Mouse (Mus musculus): ENCODE measurements around the gene Gsta4.
"Not testable (repeated sequence)": the region's sequence is repeated elsewhere in the genome, so short reads cannot be mapped to it uniquely, and the experiment has no call there.

Gsta4 gene

GRCm38 (mm10) chr9:78182474-78182873 lies at the start of gene Gsta4:
TSS of gene Gsta4 (plus strand) at chr9:78182774.
- DNase-seq (ENCODE audit: low spot score in 2 of 2): not testable (repeated sequence)

DNA sequence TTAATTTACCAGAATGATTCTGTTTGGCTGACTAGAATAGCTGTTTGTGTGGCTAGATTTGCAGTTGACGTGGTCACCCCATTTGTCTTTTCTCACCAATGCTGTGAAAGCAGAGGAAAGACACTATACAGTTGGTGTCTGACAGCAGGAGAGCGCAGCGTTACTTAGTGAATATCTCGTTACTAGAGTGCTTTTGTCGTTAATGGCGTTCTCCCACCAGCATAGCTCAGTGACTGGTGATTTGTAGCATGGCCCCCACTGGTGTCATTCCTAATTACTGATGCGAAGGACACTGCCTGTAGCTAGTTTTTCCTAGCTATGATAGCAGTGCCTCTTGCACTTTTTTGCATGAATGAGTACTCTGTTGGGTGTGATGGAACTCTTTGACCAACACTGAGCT lies 46.9 kb upstream of the Gsta4 start:
- DNase-seq (ENCODE audit: low spot score in 2 of 2): no peak

DNA sequence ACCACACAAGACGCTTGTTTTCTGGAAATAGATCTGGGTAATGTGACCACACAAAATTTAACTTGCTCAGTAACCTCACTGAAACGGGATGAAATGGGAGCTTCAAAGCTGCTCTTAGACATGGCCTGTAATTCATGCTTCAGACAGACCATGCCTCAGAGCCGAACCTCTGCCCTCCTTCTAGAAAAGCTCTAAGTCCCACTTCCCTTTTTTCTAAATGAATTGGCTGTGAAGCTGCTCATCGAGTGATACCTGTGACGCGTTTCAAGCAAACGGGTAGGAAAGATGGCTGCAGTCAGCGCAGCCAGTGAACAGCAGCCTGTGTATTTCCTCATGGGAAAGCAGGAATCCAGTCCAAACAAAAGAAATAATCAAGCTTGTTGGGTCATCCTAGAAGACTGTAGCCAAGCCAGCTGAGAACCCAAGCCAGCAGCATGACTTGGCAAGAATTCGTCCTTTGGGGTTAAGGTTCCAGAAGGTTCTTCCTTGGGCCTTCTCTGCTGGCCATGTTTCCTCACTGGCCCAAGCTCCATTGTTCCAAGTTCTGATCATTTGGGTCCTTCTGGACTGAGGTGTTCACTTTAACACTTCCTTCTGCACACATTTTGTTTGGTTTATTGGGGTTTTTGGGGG lies 44.4 kb upstream of the Gsta4 start:
- no peak for DNase-seq (ENCODE audit: low spot score in 2 of 2)

DNA sequence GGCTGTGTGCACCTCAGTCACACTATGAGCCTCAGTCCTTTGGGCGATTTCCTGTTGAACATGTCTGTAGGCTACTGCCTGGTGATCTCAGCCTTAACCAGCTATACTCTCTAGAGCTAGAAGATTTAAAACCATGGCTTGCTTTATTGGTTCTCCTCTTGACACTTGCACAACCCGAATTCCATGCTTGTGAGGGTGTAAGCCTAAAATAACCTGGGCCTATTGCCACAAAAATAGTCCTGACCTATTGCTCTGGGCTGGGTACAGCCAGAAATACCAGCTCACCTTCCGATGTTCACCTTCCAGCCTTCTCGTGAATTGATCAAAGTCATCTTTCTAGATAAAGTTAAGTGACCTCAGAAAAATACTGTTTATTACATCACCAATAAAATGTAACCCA lies 43.1 kb upstream of the Gsta4 start:
- DNase-seq (ENCODE audit: low spot score in 2 of 2): no peak

DNA sequence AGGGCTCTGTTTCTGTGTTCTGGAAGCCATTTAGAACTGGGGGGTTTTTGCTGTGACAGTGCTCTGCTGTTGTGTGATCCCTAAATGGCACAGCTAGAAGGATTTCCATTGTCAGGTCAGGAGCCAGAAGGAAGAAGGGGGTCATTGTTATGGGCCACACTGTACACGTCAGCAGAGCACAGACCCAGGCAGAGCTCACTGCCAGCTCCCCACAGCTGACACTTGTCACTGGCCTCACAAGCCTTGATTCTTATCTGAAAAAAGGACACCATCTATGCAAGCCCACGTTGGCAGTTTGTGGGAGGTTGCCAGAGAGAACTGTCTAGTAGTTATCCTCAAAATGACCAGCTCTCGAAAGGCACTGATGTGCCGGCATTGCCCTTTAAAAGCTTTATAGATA lies 36.5 kb upstream of the Gsta4 start:
- no peak for DNase-seq (ENCODE audit: low spot score in 2 of 2)

DNA sequence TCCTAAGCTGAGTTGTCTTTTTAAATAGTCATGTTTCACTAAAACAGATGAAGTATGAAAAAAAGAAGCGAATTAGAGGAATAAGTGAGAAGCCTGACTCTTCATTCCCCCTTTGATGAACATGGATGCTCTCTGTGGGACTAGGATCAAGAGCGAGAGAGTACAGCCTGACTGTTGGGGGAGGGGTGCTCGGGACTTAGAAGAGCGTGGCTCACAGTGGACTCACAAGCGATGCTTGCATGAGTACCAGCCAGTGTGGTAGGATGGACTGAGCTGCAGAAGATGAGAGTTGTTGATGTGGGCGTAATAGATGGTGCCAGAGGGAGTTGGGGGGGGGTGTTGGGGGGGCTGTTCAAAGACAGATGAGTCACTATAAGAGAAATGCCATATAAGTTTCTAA lies 35.9 kb upstream of the Gsta4 start:
- no peak for DNase-seq (ENCODE audit: low spot score in 2 of 2)

DNA sequence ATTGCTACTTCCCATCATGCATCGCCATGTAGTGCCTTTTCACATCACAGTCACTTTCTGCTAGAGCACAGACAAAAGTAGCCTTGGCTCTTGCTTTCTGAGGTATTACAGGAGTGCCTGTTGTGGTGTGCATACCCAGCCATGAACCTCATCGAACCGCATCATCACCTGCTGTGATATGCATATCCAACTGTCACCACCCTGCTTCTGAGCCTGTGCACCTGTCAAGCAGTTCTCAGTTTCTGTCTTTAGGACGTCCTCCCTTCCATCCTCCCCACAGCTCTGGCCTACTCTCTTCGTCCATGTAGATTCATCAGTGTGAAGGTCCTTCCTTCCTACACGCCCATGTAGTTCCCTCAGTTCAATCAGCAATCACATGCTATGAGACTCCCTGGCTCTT lies 34.4 kb upstream of the Gsta4 start:
- no peak for DNase-seq (ENCODE audit: low spot score in 2 of 2)

GRCm38 (mm10) chr9:78149770-78150169 lies 32.8 kb upstream of the Gsta4 start:
- not testable (repeated sequence) for DNase-seq (ENCODE audit: low spot score in 2 of 2)

DNA sequence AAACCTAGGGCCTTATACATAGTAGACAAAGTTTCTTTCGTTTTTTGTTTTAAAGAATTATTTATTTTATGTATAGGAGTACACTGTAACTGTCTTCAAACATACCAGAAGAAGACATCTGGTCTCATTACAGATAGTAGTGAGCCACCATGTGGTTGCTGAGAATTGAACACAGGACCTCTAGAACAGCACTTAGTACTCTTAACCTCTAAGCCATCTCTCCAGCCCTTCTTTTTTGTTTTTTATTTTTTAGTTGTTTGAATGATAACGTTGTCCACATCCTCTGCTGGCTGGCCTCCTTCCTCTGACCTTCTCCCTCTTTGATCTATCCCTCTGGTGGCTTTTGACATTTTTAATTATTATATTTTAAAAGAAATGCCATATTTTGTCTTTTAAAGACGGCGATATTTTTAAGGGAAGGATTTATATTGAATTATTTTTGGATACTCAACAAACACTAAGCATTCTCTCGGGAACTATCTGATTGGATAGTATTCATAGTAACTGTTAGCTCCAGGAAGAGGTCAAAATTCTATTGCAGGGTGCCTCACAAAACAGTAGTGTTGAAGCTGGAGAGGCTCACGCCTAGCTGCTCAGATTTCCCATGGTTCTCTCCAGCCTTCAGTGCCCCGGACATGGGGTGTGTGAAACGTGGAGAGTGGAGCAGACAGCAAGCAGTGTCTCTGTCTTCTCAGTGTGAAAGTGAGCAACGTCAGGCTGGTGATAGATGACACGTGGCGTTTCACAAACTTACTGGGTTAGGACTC lies 28.2 kb upstream of the Gsta4 start:
- no peak for DNase-seq (ENCODE audit: low spot score in 2 of 2)

DNA sequence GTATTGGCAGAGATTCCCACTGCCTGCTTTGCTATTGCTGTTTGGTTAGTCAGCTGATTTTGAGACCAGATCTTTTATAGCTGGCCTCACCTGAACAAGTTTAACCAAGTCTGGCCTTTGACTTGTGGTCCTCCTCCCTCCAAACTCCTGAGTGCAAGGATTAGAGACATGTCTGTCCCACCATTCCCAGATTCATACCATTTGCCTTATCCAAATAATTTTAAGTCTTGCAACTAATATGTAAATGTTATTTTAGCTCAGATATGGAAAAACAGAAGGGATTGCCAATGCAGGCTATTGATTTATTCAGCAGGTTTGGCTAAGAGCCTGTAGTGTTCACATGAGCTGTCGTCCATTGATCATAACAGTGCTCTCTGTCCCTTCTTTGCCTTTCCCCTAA lies 25.4 kb upstream of the Gsta4 start:
- no peak for DNase-seq (ENCODE audit: low spot score in 2 of 2)

DNA sequence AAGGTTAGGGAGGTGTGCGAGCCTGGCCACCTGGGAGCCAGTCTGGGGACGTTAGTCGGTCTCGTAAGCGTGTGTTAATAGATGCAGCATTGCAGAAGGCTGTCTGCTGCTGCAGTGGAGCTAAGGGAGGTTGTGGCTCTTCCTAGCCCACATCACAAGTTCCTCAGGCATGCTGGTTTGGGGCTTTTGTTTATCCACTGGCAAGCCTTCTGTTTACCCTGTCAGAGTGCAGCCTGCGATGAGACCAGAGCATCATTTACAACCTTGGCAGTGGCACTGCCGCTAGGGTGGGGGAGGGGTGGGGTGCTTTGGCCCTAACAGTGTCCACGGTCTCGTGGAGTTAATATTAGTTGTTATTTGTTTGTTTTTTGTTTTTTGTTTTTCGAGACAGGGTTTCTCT lies 19.3 kb upstream of the Gsta4 start:
- DNase-seq (ENCODE audit: low spot score in 2 of 2): no peak

- DNase-seq (ENCODE audit: low spot score in 2 of 2): no peak
Measured at GRCm38 (mm10) chr9:78164741-78165140, 17.8 kb upstream of the Gsta4 start.

DNA sequence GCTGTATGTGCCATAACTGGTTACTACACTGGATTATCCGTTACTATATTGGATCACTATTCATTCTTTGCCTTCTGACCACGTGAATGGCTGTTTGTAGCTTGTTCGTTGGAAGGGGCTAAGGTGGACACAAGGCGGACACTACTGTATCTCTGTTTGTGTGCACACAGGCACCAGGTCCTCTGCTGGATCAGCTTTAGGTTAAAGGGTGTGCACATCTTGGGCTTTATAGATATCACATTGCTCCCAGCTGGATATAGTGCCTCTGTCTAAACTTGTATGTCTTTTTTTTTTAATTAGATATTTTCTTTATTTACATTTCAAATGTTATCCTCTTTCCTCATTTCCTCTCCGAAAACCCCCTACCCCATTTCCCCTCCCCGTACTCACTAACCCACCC lies 17.1 kb upstream of the Gsta4 start:
- no peak for DNase-seq (ENCODE audit: low spot score in 2 of 2)

DNA sequence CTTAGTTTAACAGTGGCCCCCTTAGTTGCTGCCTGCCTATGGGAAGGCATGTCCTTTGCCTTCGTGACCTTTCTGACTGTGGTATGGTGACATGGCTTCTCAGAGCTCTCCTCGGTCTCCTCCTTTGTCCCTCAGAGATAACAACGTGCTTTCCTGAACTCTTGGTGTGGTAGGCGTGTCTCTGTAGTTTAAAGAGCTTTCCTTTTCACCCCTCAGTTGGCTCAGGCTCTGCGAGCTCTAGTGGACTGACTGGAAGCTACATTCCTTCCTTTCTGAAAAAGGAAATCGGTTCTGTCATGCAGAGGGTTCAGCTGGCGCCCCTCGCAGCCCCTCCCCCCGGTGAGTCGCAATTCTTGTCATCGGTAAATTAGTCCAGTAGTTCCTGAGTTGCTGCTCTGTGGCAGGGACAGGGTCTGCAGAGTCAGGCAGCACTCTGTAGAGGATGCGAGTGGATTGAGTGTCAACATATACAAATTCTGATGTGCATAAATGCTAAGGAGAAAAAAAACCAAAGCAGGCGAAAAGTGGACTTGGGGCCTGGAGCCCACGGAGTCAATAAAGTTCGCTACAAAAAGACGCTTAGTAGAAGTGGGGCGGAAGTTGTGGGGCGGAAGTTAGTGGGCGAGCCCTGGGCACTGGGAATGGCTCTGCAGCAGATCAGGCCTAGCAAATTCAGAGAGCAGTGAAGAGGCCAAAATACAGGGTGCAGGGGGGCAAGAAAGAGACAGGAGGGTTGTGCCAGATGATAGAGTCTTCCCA lies 15.7 kb upstream of the Gsta4 start:
- no peak for DNase-seq (ENCODE audit: low spot score in 2 of 2)

DNA sequence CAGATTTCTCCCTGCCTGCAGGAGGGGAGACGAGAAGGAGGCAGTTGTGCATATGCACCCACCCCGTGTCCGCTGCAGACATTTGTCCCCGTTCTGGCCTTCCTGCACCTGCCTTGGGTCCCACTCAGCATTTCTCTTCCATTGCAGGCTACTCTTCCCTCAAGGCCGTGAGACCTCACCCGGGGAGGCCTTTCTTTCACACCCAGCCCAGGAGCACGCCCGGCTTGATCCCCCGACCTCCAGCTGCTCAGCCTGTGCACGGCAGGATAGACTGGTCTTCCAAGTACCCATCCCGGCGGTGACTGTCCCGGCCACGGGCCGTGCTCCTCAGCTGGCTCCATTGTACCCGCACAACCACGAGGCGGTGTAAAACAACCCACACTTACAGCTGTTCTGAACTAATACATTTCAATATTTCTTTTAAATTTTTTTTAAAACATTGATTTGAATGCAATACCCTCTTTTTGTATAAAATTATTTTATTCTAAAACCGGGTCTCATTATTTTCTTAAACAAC lies 15.1 kb upstream of the Gsta4 start:
- DNase-seq (ENCODE audit: low spot score in 2 of 2): no peak

DNA sequence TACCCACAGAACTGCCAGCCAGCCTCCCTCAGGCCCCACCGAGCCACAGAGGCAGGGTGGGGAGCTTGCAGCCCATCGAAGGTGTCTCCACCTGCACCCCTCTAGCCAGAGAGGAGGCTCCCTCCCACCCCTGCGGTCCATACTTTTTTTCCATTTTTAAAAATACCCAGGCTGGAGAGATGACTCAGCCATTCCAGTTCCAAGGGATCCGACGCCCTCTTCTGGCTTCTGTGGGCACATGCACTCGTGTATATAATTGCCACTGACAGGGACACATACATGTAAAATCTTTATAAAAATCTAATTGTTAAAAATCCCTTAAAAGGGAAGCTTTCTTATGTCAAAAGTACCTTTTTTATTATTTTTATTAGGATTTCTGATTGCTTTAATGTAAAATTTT lies 13.7 kb upstream of the Gsta4 start:
- no peak for DNase-seq (ENCODE audit: low spot score in 2 of 2)

DNA sequence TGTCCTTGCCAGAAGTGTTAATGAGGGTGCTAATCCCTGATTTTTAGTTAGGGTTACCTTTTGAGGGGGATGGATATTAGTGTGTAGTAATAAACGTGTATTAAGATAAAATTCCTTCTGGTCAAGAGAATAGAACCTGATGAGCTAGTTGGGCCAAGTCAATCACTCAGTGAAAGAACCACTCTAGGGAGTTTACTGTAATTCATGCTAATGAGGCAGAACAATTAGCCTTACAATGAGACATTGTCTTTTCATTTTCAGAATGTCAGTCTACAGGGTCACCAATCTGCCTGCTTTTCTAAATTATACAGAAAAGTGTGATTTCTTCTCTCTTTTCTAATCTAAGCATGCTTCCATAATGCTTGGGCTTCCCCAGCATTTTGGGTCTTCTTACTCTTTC lies 8.6 kb upstream of the Gsta4 start:
- DNase-seq (ENCODE audit: low spot score in 2 of 2): no peak

GRCm38 (mm10) chr9:78174925-78175276 lies 7.7 kb upstream of the Gsta4 start:
- not testable (repeated sequence) for DNase-seq (ENCODE audit: low spot score in 2 of 2)

GRCm38 (mm10) chr9:78175277-78176200 lies 7.0 kb upstream of the Gsta4 start:
- peak; percentile 92 to 95 for DNase-seq (ENCODE audit: low spot score in 2 of 2)

DNA sequence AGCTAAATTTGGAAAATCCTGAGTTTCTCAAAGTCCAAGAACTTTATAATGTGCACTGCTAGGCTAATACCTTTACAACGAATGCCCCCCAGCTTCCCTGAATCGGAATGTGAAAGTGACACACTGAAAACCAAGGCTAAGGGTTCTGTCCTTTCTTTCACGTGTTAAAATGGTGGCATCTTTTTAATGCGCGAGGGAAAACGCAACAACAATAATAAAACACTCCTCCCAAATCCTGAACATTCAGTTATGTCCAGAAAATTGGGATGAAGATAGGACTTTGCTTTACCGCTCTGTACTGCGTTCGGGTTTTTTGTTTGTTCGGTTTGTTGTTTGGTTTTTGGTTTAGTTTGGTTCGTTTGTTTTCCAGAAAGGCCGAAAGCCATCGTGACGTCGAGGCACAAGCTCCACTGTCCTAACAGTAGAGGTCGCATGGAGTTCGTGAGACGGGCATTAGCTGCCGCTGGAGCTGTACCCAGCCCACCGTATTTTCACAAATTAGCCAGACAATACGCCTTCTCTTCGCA lies 6.3 kb upstream of the Gsta4 start:
- peak in 1 of 2 experiments; percentile 55 for DNase-seq (ENCODE audit: low spot score in 2 of 2)

GRCm38 (mm10) chr9:78176831-78177230 lies 5.7 kb upstream of the Gsta4 start:
- peak in 1 of 2 experiments; percentile 30 for DNase-seq (ENCODE audit: low spot score in 2 of 2)
